Mouse (Mus musculus): ENCODE data around the gene Nlrp6. TPM values are rescaled to one million over a fixed set of nuclear protein-coding genes. Genes with fewer than 3 reads are reported as not detected.

Gene Nlrp6
- total RNA-seq, 2 experiments from 2014 or later = not detected

DNA sequence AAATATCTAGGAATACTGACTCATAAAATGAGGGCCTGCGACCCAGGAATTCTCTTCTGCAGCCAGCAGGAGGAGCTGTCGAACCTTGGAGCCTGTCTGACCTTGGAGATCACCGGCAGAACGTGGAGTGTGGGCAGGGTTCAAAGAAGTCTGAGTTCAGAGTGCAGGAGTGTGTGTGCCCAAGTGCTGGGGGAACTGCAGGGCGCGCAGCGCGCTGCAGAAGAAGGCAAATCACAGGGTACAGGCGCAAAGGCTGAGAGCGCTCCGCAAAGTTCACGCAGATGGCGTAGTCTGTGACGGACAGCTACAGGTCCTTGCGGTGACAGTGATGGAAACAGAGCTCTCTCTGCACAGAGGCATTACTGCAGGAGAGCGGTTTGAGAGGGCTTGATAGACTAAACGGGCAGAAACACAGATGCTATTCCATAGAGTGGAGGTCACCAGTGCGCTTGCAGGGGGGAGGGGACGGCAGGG lies 12.0 kb upstream of the Nlrp6 start:
- peak; percentile 85 to 87 for DNase-seq
- intact Hi-C loops (cut with DNase I) = loop anchor here (1.0 kb wide), 6 partner anchors 32 to 268 kb away; no protein-coding TSS in a partner anchor

DNA sequence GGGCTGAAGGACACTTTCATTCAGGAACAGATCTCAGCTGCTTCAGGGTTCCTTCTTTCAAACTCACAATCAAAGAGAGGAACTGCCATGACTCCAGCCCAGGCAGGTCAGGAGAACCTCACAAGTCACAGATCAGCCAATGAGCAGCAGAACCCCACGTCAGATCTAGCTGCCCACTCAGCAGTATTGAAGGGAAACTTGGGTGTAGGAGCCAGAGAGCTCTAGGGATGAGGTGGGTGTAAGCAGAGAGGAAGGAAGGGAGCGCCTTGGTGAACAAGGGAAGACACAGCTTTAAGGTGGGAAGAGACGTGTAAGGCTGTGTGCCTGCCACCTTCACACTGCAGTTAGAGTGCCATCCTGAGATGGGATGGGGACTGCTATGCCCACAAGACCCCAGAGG lies 8.4 kb upstream of the Nlrp6 start:
- intact Hi-C loops (cut with DNase I) = no loop called here
- DNase-seq = no peak

DNA sequence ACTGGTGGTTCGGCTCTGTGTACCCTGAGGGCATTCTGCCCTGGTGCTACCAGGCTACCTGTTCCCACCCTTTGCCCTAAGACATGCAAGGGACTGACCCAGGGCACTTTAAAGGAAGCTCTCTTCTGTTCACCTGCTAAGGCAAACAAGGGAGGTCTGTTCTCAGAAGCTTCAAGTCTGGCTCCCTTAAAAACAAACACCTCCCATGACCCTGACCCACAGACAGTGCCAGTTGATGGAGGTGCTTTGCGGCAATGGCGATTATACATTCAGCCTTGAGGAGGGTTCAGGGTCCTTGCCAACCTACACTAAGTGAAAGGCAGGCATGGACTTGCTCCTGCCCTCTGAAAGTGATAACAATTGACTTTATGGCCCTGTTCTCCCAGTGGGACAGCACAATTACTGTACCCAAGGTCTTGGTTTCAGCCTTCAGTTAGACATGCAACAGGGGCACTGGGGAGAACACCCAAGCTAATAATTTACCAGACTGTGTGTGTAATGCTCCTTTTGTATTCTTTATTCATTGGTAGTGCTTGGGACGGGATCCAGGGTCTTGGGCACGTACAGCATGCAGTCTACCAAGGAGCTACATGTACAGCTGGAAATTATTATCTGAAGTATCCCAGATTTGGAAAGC lies 7.7 kb upstream of the Nlrp6 start:
- intact Hi-C loops (cut with DNase I) = no loop called here
- no peak for DNase-seq

DNA sequence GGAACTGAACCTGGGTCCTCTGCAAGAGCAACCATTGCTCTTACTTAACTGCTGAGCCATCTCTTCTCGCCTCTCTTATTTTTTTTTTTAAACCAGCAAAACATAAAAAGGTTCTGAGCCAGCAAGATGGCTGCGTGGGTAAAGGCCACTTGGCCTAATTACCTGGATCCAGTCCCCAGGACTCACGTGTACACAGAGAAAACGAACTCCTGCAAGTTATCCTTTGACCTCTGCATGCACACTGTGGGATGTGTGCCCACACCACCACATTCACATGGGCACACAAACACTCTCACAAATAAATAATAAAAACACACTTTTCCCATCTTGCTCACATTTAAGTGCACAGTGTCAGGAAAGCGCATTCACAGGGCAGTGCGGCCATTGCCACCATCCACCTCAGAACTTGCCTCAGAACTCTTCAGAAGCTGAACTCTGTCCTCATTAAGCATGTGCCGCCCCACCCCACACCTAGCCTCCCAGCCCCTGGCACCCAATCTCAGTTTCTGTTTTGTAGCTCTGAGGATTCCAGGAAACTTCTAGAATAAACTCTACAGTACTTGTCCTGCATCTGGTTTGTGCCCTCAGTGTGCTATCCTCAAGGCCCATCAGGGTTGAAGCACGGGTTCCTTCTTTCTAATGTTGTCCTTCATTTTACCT lies 6.5 kb upstream of the Nlrp6 start:
- intact Hi-C loops (cut with DNase I) = no loop called here
- no peak for DNase-seq

DNA sequence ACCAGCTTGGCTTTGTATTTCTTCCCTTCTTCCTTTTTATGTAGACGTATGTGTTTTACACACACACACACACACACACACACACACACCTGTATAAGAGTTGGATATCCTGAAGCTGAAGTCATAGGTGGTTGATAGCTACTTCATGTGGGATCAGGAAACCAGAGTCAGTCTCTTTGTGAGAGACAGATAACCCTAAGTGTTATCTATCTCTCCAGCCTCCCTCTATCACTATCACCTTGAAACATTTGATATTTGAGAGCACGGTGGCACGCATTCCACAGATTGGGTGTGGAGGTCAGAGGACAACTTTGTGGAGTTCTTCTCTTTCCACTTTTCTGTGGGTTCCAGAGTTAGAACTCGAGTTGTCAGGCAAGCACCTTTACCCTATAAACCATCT lies 791 bp upstream of the Nlrp6 start:
- DNase-seq = no peak
- intact Hi-C loops (cut with DNase I) = no loop called here

DNA sequence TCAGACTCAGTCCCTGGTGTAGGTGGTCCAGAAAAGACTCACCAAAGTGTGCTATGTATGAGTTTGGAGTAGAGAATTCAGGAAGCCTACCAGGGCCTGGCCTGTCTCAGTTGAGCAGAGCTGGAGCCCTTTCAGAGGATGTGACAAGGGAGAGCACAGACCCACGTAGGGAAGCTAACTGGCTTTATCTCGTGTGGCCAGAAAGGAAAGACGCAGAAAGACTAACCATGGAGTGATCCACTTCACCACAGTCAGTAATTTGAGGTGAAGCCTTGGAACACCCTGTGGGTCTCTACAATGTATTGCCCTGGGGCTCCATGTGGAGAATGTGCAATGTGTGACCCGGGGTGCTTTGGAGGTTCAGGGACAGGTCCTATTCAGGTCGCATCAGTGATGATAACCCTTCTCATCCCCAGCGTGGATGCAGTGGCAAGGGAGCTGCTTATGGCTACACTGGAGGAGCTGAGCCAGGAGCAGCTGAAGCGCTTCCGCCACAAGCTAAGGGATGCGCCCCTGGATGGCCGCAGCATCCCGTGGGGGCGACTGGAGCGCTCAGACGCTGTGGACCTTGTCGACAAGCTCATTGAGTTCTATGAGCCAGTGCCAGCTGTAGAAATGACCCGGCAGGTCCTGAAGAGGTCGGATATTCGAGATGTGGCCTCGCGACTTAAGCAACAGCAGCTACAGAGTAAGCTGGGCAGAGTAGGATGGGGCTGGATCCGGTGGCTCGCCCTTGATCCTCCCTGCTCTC lies 698 bp downstream of the Nlrp6 start:
- intact Hi-C loops (cut with DNase I) = no loop called here
- DNase-seq = no peak

DNA sequence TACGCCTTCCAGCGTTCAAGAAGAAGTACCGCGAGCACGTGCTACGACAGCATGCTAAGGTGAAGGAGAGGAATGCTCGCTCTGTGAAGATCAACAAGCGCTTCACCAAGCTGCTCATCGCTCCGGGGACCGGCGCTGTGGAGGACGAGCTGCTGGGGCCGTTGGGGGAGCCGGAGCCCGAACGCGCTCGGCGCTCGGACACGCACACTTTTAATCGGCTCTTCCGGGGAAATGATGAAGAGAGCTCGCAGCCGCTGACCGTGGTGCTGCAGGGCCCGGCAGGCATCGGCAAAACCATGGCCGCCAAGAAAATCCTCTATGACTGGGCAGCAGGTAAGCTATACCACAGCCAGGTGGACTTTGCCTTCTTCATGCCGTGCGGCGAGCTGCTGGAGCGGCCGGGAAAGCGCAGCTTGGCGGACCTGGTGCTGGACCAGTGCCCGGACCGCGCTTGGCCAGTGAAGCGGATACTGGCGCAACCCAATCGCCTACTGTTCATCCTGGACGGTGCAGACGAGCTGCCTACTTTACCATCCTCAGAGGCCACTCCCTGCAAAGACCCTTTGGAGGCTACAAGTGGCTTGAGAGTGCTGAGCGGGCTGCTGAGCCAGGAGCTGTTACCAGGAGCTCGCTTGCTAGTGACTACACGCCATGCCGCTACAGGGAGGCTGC lies 1.8 kb downstream of the Nlrp6 start:
- DNase-seq = peak; percentile 60 to 68
- intact Hi-C loops (cut with DNase I) = no loop called here

DNA sequence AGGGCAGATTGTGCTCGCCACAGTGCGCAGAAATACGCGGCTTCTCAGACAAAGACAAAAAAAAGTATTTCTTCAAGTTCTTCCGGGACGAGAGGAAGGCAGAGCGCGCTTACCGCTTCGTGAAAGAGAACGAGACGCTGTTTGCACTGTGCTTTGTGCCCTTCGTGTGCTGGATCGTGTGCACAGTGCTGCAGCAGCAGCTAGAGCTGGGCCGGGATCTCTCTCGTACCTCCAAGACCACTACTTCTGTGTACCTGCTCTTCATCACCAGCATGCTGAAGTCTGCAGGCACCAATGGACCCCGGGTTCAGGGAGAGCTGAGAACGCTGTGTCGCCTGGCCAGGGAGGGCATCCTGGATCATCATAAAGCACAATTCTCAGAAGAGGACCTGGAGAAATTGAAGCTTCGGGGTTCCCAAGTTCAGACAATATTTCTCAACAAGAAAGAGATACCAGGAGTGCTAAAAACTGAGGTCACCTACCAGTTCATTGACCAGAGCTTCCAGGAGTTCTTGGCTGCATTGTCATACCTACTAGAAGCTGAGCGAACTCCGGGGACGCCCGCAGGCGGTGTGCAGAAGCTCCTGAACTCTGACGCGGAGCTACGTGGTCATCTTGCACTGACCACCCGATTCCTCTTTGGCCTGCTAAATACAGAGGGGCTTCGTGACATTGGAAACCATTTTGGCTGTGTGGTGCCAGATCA lies 2.5 kb downstream of the Nlrp6 start:
- intact Hi-C loops (cut with DNase I) = no loop called here
- no peak for DNase-seq

DNA sequence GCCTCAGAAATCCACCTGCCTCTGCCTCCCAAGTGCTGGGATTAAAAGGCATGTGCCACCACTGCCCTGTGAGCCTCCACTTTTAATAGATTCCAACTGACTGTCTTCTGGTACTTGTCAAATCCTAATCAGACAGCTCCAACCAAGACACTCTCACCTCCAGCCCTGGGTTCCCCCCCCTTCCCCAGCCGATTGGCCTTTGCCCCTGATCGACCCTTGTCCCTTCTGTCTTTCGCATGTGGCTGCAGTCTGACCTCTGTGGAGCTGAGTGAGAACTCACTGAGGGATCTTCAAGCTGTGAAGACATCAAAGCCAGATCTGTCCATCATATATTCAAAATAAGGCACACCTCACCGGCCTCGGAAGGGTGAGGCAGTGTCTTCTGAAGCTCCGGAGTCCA lies 6.5 kb downstream of the Nlrp6 start:
- intact Hi-C loops (cut with DNase I) = no loop called here
- no peak for DNase-seq

DNA sequence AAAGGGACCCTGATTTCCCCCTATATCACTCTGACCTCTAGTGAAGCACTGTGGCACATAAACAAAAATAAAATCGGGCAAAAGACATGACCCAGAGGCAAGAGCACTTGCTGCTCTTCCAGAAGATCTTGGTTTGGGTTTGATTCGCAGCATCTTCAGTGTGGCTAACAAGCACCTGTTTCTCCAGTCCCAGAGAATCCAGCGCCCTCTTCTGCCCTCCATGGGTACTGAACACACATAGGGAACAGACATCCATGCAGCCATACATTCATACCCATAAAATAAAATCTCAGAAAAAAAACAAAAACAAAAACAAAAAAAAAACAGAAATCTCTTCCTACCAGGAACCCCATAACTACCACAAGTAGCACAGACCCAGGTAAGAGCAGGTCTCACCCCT lies 17.7 kb downstream of the Nlrp6 start:
- no peak for DNase-seq
- intact Hi-C loops (cut with DNase I) = no loop called here

DNA sequence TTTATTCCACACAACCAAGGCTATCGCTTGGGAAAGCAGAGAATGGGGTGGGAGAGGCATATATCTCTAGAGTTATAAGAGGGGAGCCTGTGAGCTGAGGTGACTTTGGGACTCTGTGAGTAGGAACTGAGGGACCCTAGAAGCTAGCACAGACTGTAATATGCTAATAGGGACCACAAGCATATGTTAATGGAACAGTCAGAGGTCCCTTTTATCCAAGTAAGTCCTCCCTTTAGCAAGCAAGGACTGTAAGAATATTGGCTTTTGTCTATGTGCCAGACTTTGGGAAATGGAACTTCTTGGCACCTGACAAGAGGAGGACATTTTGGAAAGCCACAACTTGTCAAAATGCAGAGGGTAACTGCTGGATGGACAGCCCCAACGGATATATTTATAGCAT lies 18.2 kb downstream of the Nlrp6 start:
- DNase-seq = no peak
- intact Hi-C loops (cut with DNase I) = no loop called here

DNA sequence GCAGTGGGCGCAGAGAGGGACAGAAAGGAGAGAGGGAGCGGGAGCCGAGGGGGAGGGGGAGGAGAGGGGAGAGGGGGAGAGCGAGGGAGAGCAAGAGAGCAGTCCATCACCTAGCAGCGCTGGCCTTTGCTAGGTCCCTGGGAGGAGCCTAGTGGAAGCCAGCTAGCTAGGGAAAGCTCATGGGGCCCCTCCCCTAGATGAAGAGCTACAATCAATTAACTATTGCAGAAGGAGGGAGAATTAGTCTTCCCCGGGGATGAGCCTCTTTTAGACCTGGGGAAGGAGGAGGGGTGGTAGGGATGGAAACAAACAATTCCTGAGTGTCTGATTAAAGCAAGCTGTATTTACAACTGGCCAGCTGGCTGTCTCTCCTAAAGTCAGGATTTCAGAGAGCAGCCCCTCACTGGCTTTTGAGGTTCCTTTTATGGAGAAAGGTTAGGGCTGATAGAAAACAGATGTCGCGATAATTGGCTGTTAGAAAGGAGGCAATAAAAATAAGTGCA lies 19.0 kb downstream of the Nlrp6 start:
- intact Hi-C loops (cut with DNase I) = loop anchor here (1.0 to 10.0 kb wide), 4 partner anchors 31 to 525 kb away; partner anchors contain the start of genes Cd151 and Cracr2b
- no peak for DNase-seq

DNA sequence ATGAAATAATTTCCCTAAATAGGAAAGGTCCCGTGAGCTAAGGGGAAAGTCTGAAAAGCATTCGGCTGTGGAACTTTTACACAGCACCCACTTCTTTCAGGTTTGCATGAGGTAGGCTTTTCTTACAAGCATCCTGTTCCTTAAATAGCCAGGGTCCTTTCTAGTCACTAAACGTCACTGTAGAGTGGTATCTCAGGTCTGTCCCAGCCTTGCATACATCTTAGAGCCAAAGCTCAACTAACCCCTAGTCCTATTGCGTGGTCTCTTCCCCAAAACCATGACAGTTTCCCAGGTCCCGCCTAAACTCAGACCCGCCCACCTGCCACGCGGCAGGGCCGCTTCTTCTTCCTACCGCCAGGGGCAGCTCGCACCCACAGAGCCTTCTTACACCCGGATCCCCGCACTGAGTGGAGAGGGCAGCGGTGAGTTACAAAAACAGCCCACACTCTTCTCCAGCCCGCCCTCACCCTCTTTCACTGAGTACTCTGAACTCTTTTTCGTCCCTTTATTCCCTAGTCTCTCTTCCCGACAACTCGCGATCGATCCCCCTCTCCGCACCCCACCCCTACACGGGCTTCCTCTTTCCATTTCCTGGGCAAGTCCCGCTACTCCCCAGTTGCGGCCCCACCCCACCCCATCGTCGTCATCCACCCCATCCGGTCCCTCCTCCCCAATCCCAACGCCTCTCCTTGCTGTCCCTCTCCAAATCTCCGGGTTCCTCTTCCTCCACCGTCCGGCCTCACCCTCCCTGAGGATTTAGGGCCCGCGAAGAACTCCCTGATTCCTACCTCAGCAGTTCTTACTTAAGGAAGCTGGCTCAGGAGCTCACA lies 20.7 kb downstream of the Nlrp6 start, which contains the start of gene Pgghg:
TSS of gene Pgghg (plus strand) at position 170 of the 830 bp plus-strand sequence.
- intact Hi-C loops (cut with DNase I) = loop anchor here (1.0 to 10.0 kb wide), 5 partner anchors 15 to 523 kb away; partner anchors contain the start of genes Cd151 and Cracr2b
- peak; percentile 88 to 90 for DNase-seq

DNA sequence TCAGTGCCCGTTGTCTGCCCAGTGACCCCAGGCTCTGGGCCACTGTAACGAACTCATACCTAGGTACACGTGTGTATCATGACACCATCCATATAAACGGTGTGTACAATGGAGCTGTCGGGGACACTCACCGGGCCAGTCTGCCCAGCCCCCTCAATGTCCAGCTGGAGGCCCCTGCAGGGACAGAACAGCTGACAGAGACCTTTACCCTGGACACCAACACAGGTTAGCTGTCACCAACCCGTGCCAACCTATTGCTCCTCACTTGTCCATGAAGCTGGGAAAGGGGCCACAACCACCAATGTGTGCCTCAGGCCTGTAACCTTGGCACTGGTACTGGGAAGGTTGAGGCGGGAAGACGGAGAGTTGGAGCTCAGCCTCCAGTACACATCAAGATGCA lies 21.6 kb downstream of the Nlrp6 start:
- intact Hi-C loops (cut with DNase I) = loop anchor here (10.0 kb wide), 1 partner anchor 522 kb away; the partner anchor contains the start of genes Cd151 and Cracr2b
- DNase-seq = no peak

DNA sequence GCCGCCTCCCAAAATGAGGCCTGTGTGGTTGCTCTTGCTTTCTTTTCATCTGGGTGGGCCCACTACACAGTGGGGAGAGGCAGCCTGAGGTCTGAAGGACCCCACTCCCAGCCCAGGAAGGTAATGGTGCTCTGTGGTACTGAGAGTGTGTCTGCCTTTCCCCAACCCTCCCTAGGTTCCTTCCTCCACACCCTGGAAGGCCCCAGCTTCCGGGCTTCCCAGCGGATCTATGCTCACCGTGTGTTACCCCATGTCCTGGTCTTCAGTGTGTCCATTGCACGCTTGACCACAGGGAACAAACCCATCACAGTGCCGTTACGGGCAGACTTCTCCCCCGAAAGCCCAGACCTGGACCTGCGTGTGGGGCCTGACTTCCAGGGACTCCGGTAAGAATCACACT lies 22.1 kb downstream of the Nlrp6 start:
- no peak for DNase-seq
- intact Hi-C loops (cut with DNase I) = loop anchor here (10.0 kb wide), 1 partner anchor 522 kb away; the partner anchor contains the start of genes Cd151 and Cracr2b

DNA sequence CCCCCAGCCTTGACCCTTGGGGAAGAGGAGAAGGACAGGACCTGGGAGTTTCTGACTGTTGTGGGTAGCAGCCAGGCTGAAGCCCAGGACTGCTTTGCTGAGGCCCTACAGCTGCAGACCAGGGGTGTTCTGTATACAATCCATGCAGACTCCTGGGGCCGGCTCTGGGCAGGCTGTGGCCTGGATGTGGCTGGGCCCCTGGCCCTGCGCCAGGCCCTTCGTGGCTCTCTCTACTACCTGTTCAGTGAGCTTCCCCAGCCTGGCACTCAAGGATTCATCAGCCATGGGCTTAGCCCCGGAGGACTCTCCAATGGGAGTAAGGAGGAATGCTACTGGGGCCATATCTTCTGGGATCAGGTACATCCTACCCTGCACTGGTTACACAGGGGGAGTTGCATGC lies 22.7 kb downstream of the Nlrp6 start:
- intact Hi-C loops (cut with DNase I) = loop anchor here (10.0 kb wide), 1 partner anchor 521 kb away; the partner anchor contains the start of genes Cd151 and Cracr2b

DNA sequence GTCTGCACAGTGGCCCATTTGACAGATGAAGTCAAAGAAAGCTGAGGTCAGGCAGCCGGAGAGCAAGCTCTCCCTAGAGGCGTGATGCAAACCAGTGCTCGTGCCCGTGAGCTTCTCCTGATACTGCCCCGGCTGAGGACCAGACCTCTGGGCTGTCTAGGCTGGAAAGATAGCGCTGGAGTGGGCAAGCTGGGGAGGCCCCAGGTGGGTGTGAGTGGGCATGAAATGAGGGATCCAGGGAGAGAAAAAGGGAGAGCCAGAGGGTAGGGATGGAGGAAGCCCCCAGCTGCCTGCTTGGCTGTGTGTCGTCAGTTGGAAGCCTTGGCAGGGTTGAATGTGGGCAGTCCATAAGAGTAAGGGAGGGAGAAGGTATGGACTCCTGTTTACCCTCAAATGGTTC lies 23.5 kb downstream of the Nlrp6 start:
- DNase-seq = no peak
- intact Hi-C loops (cut with DNase I) = loop anchor here (10.0 kb wide), 1 partner anchor 521 kb away; the partner anchor contains the start of genes Cd151 and Cracr2b

More for the DNA sequence above, 22.7 kb downstream of the Nlrp6 start:
- DNase-seq = no peak

DNA sequence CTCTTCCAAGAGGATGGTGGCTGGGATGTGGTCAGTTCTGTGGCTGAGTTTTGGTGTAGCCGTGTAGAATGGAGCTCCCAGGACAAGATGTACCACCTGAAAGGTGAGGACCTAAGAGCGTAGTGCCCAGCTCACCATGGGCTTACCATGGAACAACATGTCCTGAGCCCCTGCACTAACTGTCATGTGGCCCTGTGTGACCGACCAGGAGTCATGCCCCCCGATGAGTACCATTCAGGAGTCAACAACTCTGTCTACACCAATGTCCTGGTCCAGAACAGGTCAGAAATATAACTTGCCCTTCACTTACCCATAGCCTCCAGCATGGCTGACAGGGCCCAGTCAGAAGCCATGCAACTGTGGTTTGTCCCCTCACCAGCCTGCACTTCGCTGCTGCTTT lies 24.5 kb downstream of the Nlrp6 start:
- DNase-seq = no peak
- intact Hi-C loops (cut with DNase I) = loop anchor here (10.0 kb wide), 1 partner anchor 520 kb away; the partner anchor contains the start of genes Cd151 and Cracr2b

DNA sequence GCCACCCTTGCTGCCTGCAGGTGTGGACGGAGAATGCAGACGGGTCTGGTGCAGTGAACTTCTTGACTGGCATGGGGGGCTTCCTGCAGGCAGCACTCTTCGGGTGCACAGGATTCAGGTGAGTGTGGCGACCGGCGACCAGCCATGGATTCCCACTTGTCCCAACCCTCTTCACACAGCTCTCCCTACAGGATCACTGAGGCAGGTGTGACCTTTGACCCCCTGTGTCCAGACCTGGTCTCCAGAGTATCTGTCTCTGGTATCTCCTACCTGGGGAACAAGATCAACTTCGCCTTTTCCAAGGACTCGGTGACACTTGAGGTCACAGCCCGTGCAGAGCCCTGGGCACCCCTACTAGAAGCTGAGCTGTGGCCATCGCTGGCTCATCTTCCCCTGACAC lies 25.6 kb downstream of the Nlrp6 start:
- no peak for DNase-seq
- intact Hi-C loops (cut with DNase I) = loop anchor here (10.0 kb wide), 1 partner anchor 518 kb away; the partner anchor contains the start of genes Cd151 and Cracr2b
